Mouse (Mus musculus) small intestine, adult 2 months (tissue): ENCODE results near the gene Msh3. TPM values are rescaled to one million over a fixed set of nuclear protein-coding genes. Genes with fewer than 3 reads are reported as not detected.

Experiments used
- H3K27ac ChIP-seq: fragments of 200-500 bp; 2 replicates; pipeline ENCODE4 v1.5.1; 2012; ENCODE audit warnings: low read depth, low read length, control low read depth, inconsistent platforms; ENCODE audit not compliant: insufficient read depth
- H3K27me3 ChIP-seq: fragments of 200-500 bp; 2 replicates; pipeline ENCODE4 v1.6.1; 2012; ENCODE audit warnings: mild to moderate bottlenecking, moderate library complexity, low read length, inconsistent platforms; ENCODE audit not compliant: control insufficient read depth, insufficient read depth
- H3K36me3 ChIP-seq: fragments of 200-500 bp; 2 replicates; pipeline ENCODE4 v1.6.1; 2012; ENCODE audit warnings: mild to moderate bottlenecking, low read length, control low read depth, inconsistent platforms; ENCODE audit not compliant: control insufficient read depth, insufficient read depth
- H3K4me1 ChIP-seq: fragments of 200-500 bp; 2 replicates; pipeline ENCODE4 v1.6.1; 2012; ENCODE audit warnings: low read length, inconsistent platforms, mixed read lengths; ENCODE audit not compliant: control insufficient read depth, insufficient read depth, insufficient read length
- H3K4me3 ChIP-seq: fragments of 200-500 bp; 2 replicates; pipeline ENCODE4 v1.5.1; 2012; ENCODE audit warnings: low read depth, mild to moderate bottlenecking, control low read depth, inconsistent platforms, low read length, moderate library complexity
- CTCF ChIP-seq: fragments of 200-500 bp; IDR thresholded peaks from 2 replicates; pipeline ENCODE4 v1.5.1; 2012; ENCODE audit warnings: low read depth, mild to moderate bottlenecking, control low read depth, inconsistent platforms, low read length, moderate library complexity, mixed read lengths; ENCODE audit not compliant: insufficient replicate concordance, insufficient read length; ENCODE audit errors: extremely low read depth
- POLR2A ChIP-seq: fragments of 200-500 bp; IDR thresholded peaks from 2 replicates; pipeline ENCODE4 v1.6.1; 2012; ENCODE audit warnings: low read depth, mild to moderate bottlenecking, control low read depth, inconsistent platforms, low read length, moderate library complexity
- WGBS: fragments of 180-500 bp; shearing (Covaris S2); methylation state at CpG from one replicate; pipeline ENCODE4 v1.1.7; 2018; 5-methylcytosine and 5-hydroxymethylcytosine counted together
- polyA plus RNA-seq: library from polyadenylated mRNA; depleted of rRNA; stranded (reverse); fragments of >200 nt; gene quantifications from 2 replicates; pipeline ENCODE4 v1.2.3, GENCODE M21; 2012

Gene Msh3
- polyA plus RNA-seq, 1 experiment: 2.6 TPM

GRCm38 (mm10) chr13:92303062-92303948 is 51.5 kb downstream of the Msh3 start:
- 80% methylated on average over 8 of the region's 8 CpGs for WGBS
- H3K27ac ChIP-seq: no peak overlapping the region
- H3K27me3 ChIP-seq: no peaks in the 10 kb centered on the region
- H3K4me3 ChIP-seq: no peak overlapping the region
- TF ChIP-seq CTCF (no peak), POLR2A (no peak)
- peaks cover 6% of the 10 kb centered on the region; the same call in 1 of the 2 replicates for H3K4me1 ChIP-seq
- peaks cover 11% of the 10 kb centered on the region for H3K36me3 ChIP-seq

- Histone ChIP-seq H3K27ac (no peak overlapping the region), H3K27me3 (no peaks in the 10 kb centered on the region), H3K4me3 (no peak overlapping the region), H3K36me3 (peaks cover 6% of the 10 kb centered on the region), H3K4me1 (peaks cover 6% of the 10 kb centered on the region; the same call in 1 of the 2 replicates)
- 85% methylated on average over 4 of the region's 4 CpGs for WGBS
- TF ChIP-seq CTCF (no peak), POLR2A (no peak)
Observed at GRCm38 (mm10) chr13:92302466-92302865, 52.3 kb downstream of the Msh3 start.

GRCm38 (mm10) chr13:92301754-92302153 is 53.0 kb downstream of the Msh3 start:
- H3K27ac ChIP-seq: no peak overlapping the region
- TF ChIP-seq POLR2A (no peak), CTCF (no peak)
- WGBS: 24% methylated on average over 4 of the region's 4 CpGs

GRCm38 (mm10) chr13:92299522-92299921 is 55.3 kb downstream of the Msh3 start:
- H3K4me1 ChIP-seq: peaks cover 6% of the 10 kb centered on the region; the same call in 1 of the 2 replicates
- no peaks in the 10 kb centered on the region for H3K27me3 ChIP-seq
- H3K4me3 ChIP-seq: no peak overlapping the region
- no peak overlapping the region for H3K27ac ChIP-seq
- 28% methylated on average over 1 of the region's 1 CpGs for WGBS
- H3K36me3 ChIP-seq: peaks cover 4% of the 10 kb centered on the region; the same call in 1 of the 2 replicates
- TF ChIP-seq CTCF (no peak), POLR2A (no peak)

More at GRCm38 (mm10) chr13:92301754-92302153, 53.0 kb downstream of the Msh3 start:
- Histone ChIP-seq H3K27me3 (no peaks in the 10 kb centered on the region), H3K36me3 (peaks cover 6% of the 10 kb centered on the region), H3K4me1 (peaks cover 6% of the 10 kb centered on the region; the same call in 1 of the 2 replicates), H3K4me3 (no peak overlapping the region)

- TF ChIP-seq POLR2A: no peak
- no peak for TF ChIP-seq CTCF
- 90% methylated on average over 2 of the region's 2 CpGs for WGBS
Observed at GRCm38 (mm10) chr13:92297021-92297420, 57.8 kb downstream of the Msh3 start.

GRCm38 (mm10) chr13:92296490-92296889 is 58.3 kb downstream of the Msh3 start:
- Histone ChIP-seq H3K27ac (no peak overlapping the region), H3K27me3 (no peaks in the 10 kb centered on the region), H3K4me1 (peaks cover 4% of the 10 kb centered on the region; the same call in 1 of the 2 replicates), H3K4me3 (no peak overlapping the region), H3K36me3 (peaks cover 4% of the 10 kb centered on the region)
- TF ChIP-seq CTCF (no peak), POLR2A (no peak)
- 93% methylated on average over 4 of the region's 4 CpGs for WGBS

More at GRCm38 (mm10) chr13:92297021-92297420, 57.8 kb downstream of the Msh3 start:
- Histone ChIP-seq H3K4me3 (no peak overlapping the region), H3K36me3 (peaks cover 4% of the 10 kb centered on the region), H3K27ac (no peak overlapping the region), H3K4me1 (peaks cover 6% of the 10 kb centered on the region; the same call in 1 of the 2 replicates), H3K27me3 (no peaks in the 10 kb centered on the region)

GRCm38 (mm10) chr13:92293883-92294282 is 60.9 kb downstream of the Msh3 start:
- Histone ChIP-seq H3K4me1 (no peaks in the 10 kb centered on the region), H3K27me3 (no peaks in the 10 kb centered on the region), H3K36me3 (peaks cover 1% of the 10 kb centered on the region), H3K4me3 (no peak overlapping the region), H3K27ac (no peak overlapping the region)
- 81% methylated on average over 5 of the region's 5 CpGs for WGBS
- TF ChIP-seq CTCF (no peak), POLR2A (no peak)
